Mouse (Mus musculus) lung, embryonic 16.5 days (tissue): ENCODE data around the gene Rdh5. TPM values are rescaled to one million over a fixed set of nuclear protein-coding genes. Genes with fewer than 3 reads are reported as not detected.

ENCODE experiments used
- ATAC-seq: fragments of 200-750 bp; cut with Nextera tagmentation; 2 replicates; pipeline ENCODE4 v1.8.0; 2017; ENCODE audit warnings: low read depth, mild to moderate bottlenecking, moderate library complexity
- H3K27ac ChIP-seq: fragments of 300-500 bp; sonication (generic); 2 replicates; pipeline ENCODE4 v1.5.1; 2014; ENCODE audit warnings: mild to moderate bottlenecking, control low read depth, low read length
- H3K27me3 ChIP-seq: fragments of 300-500 bp; sonication (generic); 2 replicates; pipeline ENCODE4 v1.6.1; 2014; ENCODE audit warnings: low read depth, low read length, mixed read lengths; ENCODE audit not compliant: control insufficient read depth, insufficient read depth
- H3K36me3 ChIP-seq: fragments of 300-500 bp; sonication (generic); 2 replicates; pipeline ENCODE4 v1.6.1; 2014; ENCODE audit warnings: low read length; ENCODE audit not compliant: control insufficient read depth, insufficient read depth
- H3K4me1 ChIP-seq: fragments of 300-500 bp; sonication (generic); replicated peaks from 2 replicates; pipeline ENCODE4 v1.6.1; 2014; ENCODE audit warnings: low read length, mixed read lengths; ENCODE audit not compliant: control insufficient read depth, insufficient read depth
- H3K4me2 ChIP-seq: fragments of 300-500 bp; sonication (generic); 2 replicates; pipeline ENCODE4 v1.6.1; 2014; ENCODE audit warnings: low read depth, low read length, control low read depth
- H3K4me3 ChIP-seq: fragments of 300-500 bp; sonication (generic); 2 replicates; pipeline ENCODE4 v1.5.1; 2014; ENCODE audit warnings: mild to moderate bottlenecking, low read length, control low read depth
- H3K9ac ChIP-seq: fragments of 300-500 bp; sonication (generic); 2 replicates; pipeline ENCODE4 v1.6.1; 2014; ENCODE audit warnings: low read length, control low read depth
- H3K9me3 ChIP-seq: fragments of 300-500 bp; sonication (generic); 2 replicates; pipeline ENCODE4 v1.6.1; 2016; ENCODE audit warnings: low read length; ENCODE audit not compliant: control insufficient read depth
- WGBS: fragments of 180-500 bp; shearing (Covaris S2); extraction: QIAGEN DNeasy Blood & Tissue Kit; methylation state at CpG from one replicate; pipeline ENCODE4 v1.1.7; 2014; 5-methylcytosine and 5-hydroxymethylcytosine counted together
- polyA plus RNA-seq: library from polyadenylated mRNA; unstranded; fragments of >200 nt; fragmentation: Nextera tagmentation; extraction: Ambion mirVana; gene quantifications from 2 replicates; pipeline ENCODE4 v1.2.1, GENCODE M21; 2015

Rdh5 gene
- polyA plus RNA-seq, 1 experiment from 2014 or later, result 16.0 TPM

- Histone ChIP-seq H3K9ac (no peak overlapping the region), H3K27me3 (no peaks in the 10 kb centered on the region), H3K36me3 (0 out of 2 replicates have a peak, but pooled peaks cover 2% of the 10 kb centered on the region), H3K4me3 (no peak overlapping the region), H3K27ac (peak overlapping the region; percentile 54; the same call in 1 of the 2 replicates), H3K4me1 (peaks cover 27% of the 10 kb centered on the region), H3K9me3 (no peaks in the 10 kb centered on the region), H3K4me2 (no peak overlapping the region)
- no peak for ATAC-seq
- WGBS, result 47% methylated on average over 1 of the region's 1 CpGs
Measured at GRCm38 (mm10) chr10:128921251-128921650, 1.4 kb downstream of the Rdh5 start.

- Histone ChIP-seq H3K4me2 (0 out of 2 replicates have a peak overlapping the region, but pooled peaks have one; percentile 6), H3K9ac (peak overlapping the region; percentile 32; the same call in 1 of the 2 replicates), H3K4me3 (no peak overlapping the region), H3K27me3 (no peaks in the 10 kb centered on the region), H3K27ac (peak overlapping the region; percentile 1; the same call in 1 of the 2 replicates), H3K36me3 (0 out of 2 replicates have a peak, but pooled peaks cover 2% of the 10 kb centered on the region), H3K9me3 (no peaks in the 10 kb centered on the region), H3K4me1 (peaks cover 27% of the 10 kb centered on the region)
- 52% methylated on average over 3 of the region's 3 CpGs for WGBS
- no peak for ATAC-seq
Measured at GRCm38 (mm10) chr10:128920736-128921161, 1.9 kb downstream of the Rdh5 start.

- H3K36me3 ChIP-seq, result 0 out of 2 replicates have a peak, but pooled peaks cover 2% of the 10 kb centered on the region
- no peak overlapping the region for H3K4me3 ChIP-seq
- H3K27me3 ChIP-seq, result no peaks in the 10 kb centered on the region
- H3K9ac ChIP-seq, result no peak overlapping the region
- no peaks in the 10 kb centered on the region for H3K9me3 ChIP-seq
- WGBS, result 70% methylated on average over 7 of the region's 7 CpGs
- no peak overlapping the region for H3K4me2 ChIP-seq
- H3K4me1 ChIP-seq, result peaks cover 27% of the 10 kb centered on the region
- no peak for ATAC-seq
- peak overlapping the region; percentile 48 for H3K27ac ChIP-seq
Measured at GRCm38 (mm10) chr10:128919966-128920365, 2.7 kb downstream of the Rdh5 start.

- peaks cover 7% of the 10 kb centered on the region for H3K36me3 ChIP-seq
- no peak for ATAC-seq
- WGBS, result 26% methylated on average over 6 of the region's 6 CpGs
- no peak overlapping the region for H3K4me3 ChIP-seq
- H3K4me1 ChIP-seq, result peaks cover 27% of the 10 kb centered on the region
- H3K4me2 ChIP-seq, result no peak overlapping the region
- peak overlapping the region; percentile 48 for H3K27ac ChIP-seq
- no peaks in the 10 kb centered on the region for H3K9me3 ChIP-seq
- no peaks in the 10 kb centered on the region for H3K27me3 ChIP-seq
- no peak overlapping the region for H3K9ac ChIP-seq
Measured at GRCm38 (mm10) chr10:128919203-128919631, 3.5 kb downstream of the Rdh5 start.

- 55% methylated on average over 7 of the region's 7 CpGs for WGBS
- no peak for ATAC-seq
- Histone ChIP-seq H3K9me3 (no peaks in the 10 kb centered on the region), H3K9ac (no peak overlapping the region), H3K4me3 (no peak overlapping the region), H3K4me2 (no peak overlapping the region), H3K27me3 (no peaks in the 10 kb centered on the region), H3K4me1 (peaks cover 19% of the 10 kb centered on the region), H3K27ac (no peak overlapping the region), H3K36me3 (peaks cover 9% of the 10 kb centered on the region)
Measured at GRCm38 (mm10) chr10:128918246-128918645, 4.4 kb downstream of the Rdh5 start.

GRCm38 (mm10) chr10:128917400-128917799 lies 5.3 kb downstream of the Rdh5 start:
- Histone ChIP-seq H3K4me2 (no peak overlapping the region), H3K4me3 (no peak overlapping the region), H3K27ac (no peak overlapping the region), H3K9me3 (no peaks in the 10 kb centered on the region), H3K27me3 (no peaks in the 10 kb centered on the region), H3K36me3 (peaks cover 9% of the 10 kb centered on the region), H3K4me1 (peaks cover 18% of the 10 kb centered on the region), H3K9ac (no peak overlapping the region)
- no peak for ATAC-seq
- 86% methylated on average over 6 of the region's 6 CpGs for WGBS

- WGBS, result 80% methylated on average over 3 of the region's 3 CpGs
- Histone ChIP-seq H3K4me3 (no peak overlapping the region), H3K27me3 (no peaks in the 10 kb centered on the region), H3K4me2 (no peak overlapping the region), H3K36me3 (peaks cover 10% of the 10 kb centered on the region), H3K27ac (no peak overlapping the region), H3K9me3 (no peaks in the 10 kb centered on the region), H3K9ac (no peak overlapping the region), H3K4me1 (peaks cover 11% of the 10 kb centered on the region)
- no peak for ATAC-seq
Measured at GRCm38 (mm10) chr10:128916665-128917064, 6.0 kb downstream of the Rdh5 start.

- ATAC-seq, result no peak
- no peak overlapping the region for H3K27ac ChIP-seq
- peaks cover 10% of the 10 kb centered on the region for H3K4me1 ChIP-seq
- no peak overlapping the region for H3K4me3 ChIP-seq
- H3K4me2 ChIP-seq, result no peak overlapping the region
- H3K27me3 ChIP-seq, result no peaks in the 10 kb centered on the region
- peaks cover 13% of the 10 kb centered on the region for H3K36me3 ChIP-seq
- H3K9me3 ChIP-seq, result no peaks in the 10 kb centered on the region
- 89% methylated on average over 2 of the region's 2 CpGs for WGBS
- H3K9ac ChIP-seq, result no peak overlapping the region
Measured at GRCm38 (mm10) chr10:128915550-128915949, 7.1 kb downstream of the Rdh5 start.

GRCm38 (mm10) chr10:128913696-128914095 lies 9.0 kb downstream of the Rdh5 start:
- Histone ChIP-seq H3K36me3 (peaks cover 13% of the 10 kb centered on the region), H3K4me1 (peaks cover 17% of the 10 kb centered on the region; the same call in 1 of the 2 replicates)
- ATAC-seq, result no peak

More at GRCm38 (mm10) chr10:128913696-128914095, 9.0 kb downstream of the Rdh5 start:
- no peak overlapping the region for H3K9ac ChIP-seq
- H3K4me2 ChIP-seq, result no peak overlapping the region
- H3K27ac ChIP-seq, result no peak overlapping the region
- H3K4me3 ChIP-seq, result no peak overlapping the region
- no peaks in the 10 kb centered on the region for H3K27me3 ChIP-seq
- WGBS, result 81% methylated on average over 12 of the region's 12 CpGs
- H3K9me3 ChIP-seq, result no peaks in the 10 kb centered on the region
